Mouse (Mus musculus) heart, embryonic 14.5 days (tissue): ENCODE data around the gene Inpp5f. TPM values are rescaled to one million over a fixed set of nuclear protein-coding genes. Genes with fewer than 3 reads are reported as not detected.

Source experiments
- ATAC-seq: fragments of 200-750 bp; cut with Nextera tagmentation; 2 replicates; pipeline ENCODE4 v1.8.0; 2017; ENCODE audit warnings: low read depth, moderate TSS enrichment; ENCODE audit not compliant: insufficient number of reproducible peaks, insufficient read depth, low FRiP score
- H3K27ac ChIP-seq, 2 experiments: fragments of 200-500 bp in 1 of 2; fragments of 300-500 bp in 1 of 2; sonication (generic) in 1 of 2; replicated peaks in 1 of 2; 2 replicates each; pipeline ENCODE4 v1.5.1; 2012 to 2014; ENCODE audit warnings: low read depth in 2 of 2, low read length in 2 of 2, control low read depth in 1 of 2, mild to moderate bottlenecking in 1 of 2, mixed read lengths in 1 of 2; ENCODE audit not compliant: control insufficient read depth in 1 of 2, insufficient read depth in 1 of 2
- H3K27me3 ChIP-seq: fragments of 300-500 bp; sonication (generic); 2 replicates; pipeline ENCODE4 v1.6.1; 2014; ENCODE audit warnings: mild to moderate bottlenecking, low read length, control low read depth; ENCODE audit not compliant: control insufficient read depth, insufficient read depth
- H3K36me3 ChIP-seq: fragments of 300-500 bp; sonication (generic); 2 replicates; pipeline ENCODE4 v1.6.1; 2014; ENCODE audit warnings: mild to moderate bottlenecking, control low read depth, low read length, mixed read lengths; ENCODE audit not compliant: control insufficient read depth, insufficient read depth
- H3K4me1 ChIP-seq, 2 experiments: fragments of 200-500 bp in 1 of 2; fragments of 300-500 bp in 1 of 2; sonication (generic) in 1 of 2; 2 replicates each; pipeline ENCODE4 v1.6.1; 2012 to 2014; ENCODE audit warnings: low read length in 2 of 2, control low read depth in 1 of 2, mixed read lengths in 1 of 2; ENCODE audit not compliant: control insufficient read depth in 2 of 2, insufficient read depth in 2 of 2
- H3K4me2 ChIP-seq: fragments of 300-500 bp; sonication (generic); 2 replicates; pipeline ENCODE4 v1.6.1; 2014; ENCODE audit warnings: mild to moderate bottlenecking, low read length
- H3K4me3 ChIP-seq, 2 experiments: fragments of 200-500 bp in 1 of 2; fragments of 300-500 bp in 1 of 2; sonication (generic) in 1 of 2; 2 replicates each; pipeline ENCODE4 v1.5.1; 2012 to 2014; ENCODE audit warnings: low read length in 2 of 2, mild to moderate bottlenecking in 2 of 2, control low read depth in 1 of 2, low read depth in 1 of 2, moderate library complexity in 1 of 2; ENCODE audit not compliant: control insufficient read depth in 1 of 2, insufficient read depth in 1 of 2
- H3K9ac ChIP-seq: fragments of 300-500 bp; sonication (generic); 2 replicates; pipeline ENCODE4 v1.6.1; 2014; ENCODE audit warnings: mild to moderate bottlenecking, low read length
- H3K9me3 ChIP-seq: fragments of 300-500 bp; sonication (generic); 2 replicates; pipeline ENCODE4 v1.6.1; 2016; ENCODE audit warnings: low read length, control low read depth; ENCODE audit not compliant: control insufficient read depth
- WGBS: fragments of 180-500 bp; shearing (Covaris S2); extraction: QIAGEN DNeasy Blood & Tissue Kit; methylation state at CpG from one replicate; pipeline ENCODE4 v1.1.7; 2014; 5-methylcytosine and 5-hydroxymethylcytosine counted together
- polyA plus RNA-seq: library from polyadenylated mRNA; unstranded; fragments of >200 nt; fragmentation: Nextera tagmentation; extraction: Ambion mirVana; gene quantifications from 2 replicates; pipeline ENCODE4 v1.2.1, GENCODE M21; 2014

Gene Inpp5f
- polyA plus RNA-seq, 1 experiment from 2014 or later = 15.6 TPM

DNA sequence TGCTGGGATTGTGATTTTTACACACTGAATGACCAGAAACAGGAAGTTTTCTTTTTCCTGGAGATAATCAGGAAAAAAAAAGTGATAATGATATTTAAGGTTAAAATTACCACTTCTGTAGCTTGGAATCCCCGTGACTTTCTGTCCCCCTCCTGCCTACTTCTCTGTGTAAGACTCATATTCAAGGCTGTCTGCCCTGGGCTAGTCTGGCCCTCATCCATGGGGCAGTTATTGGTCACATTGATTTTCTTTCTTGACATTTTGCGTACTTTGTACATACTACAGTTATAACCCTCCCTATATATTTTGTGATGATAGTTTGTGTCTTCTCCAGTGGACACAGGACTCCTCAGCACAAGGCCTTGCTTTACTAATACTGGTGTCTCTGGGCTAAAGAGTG lies 2.5 kb downstream of the Inpp5f start:
- Histone ChIP-seq H3K9me3 (0 out of 2 replicates have a peak, but pooled peaks cover 2% of the 10 kb centered on the region), H3K27ac (no peak overlapping the region), H3K9ac (no peak overlapping the region), H3K4me3 (no peak overlapping the region), H3K4me2 (no peak overlapping the region), H3K36me3 (no peaks in the 10 kb centered on the region), H3K27me3 (no peaks in the 10 kb centered on the region), H3K4me1 (peaks cover 2 to 16% of the 10 kb centered on the region in 2 experiments; a peak in 3 of 4 replicates)
- no peak for ATAC-seq
- WGBS = 69% methylated on average over 2 of the region's 2 CpGs

DNA sequence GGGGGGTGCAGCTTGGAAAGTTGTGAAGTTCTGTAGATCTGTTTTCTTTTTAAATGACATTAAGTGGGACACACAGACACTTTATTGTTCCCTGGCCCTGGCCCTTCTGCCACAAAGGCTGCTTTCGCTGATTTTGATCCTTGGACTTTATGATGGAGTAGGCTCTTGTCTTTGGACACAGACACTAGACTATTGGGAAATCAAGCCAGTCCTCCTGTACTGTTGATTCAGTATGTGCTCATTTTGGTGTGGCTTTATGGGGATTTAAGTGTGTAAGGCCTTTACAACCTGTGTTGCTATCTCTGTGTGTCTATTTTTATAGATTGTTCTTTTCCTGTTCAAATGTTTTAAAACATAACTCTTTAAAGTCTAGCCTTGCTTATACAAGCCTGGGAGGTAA lies 6.5 kb downstream of the Inpp5f start:
- Histone ChIP-seq H3K27me3 (no peaks in the 10 kb centered on the region), H3K4me3 (no peak overlapping the region), H3K4me2 (no peak overlapping the region), H3K27ac (no peak overlapping the region), H3K9ac (no peak overlapping the region), H3K9me3 (no peaks in the 10 kb centered on the region), H3K4me1 (peaks cover 4 to 19% of the 10 kb centered on the region in 2 experiments), H3K36me3 (no peaks in the 10 kb centered on the region)
- WGBS = 87% methylated on average over 1 of the region's 1 CpGs
- no peak for ATAC-seq

DNA sequence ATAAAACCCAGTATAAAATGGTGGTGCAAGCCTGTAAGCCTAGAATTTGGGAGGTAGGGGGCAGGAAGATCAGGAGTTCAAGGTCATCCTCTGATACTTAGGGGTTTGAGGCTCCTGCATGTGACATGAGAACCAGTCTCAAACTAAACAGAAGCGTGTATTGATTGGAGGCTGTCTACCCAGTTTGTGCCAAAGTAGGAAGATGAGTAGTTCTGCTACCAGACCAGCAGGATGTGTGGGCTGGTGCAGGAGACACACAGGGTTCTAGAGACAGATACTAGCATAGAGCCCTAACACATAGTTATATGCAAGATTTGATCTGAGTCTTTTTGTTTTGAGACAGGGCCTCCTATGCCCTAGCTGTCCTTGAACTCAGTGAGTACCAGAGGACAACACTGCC lies 9.1 kb downstream of the Inpp5f start:
- H3K4me1 ChIP-seq = peaks cover 4 to 18% of the 10 kb centered on the region in 2 experiments
- WGBS = 93% methylated on average over 1 of the region's 1 CpGs
- no peaks in the 10 kb centered on the region for H3K36me3 ChIP-seq
- no peak overlapping the region for H3K9ac ChIP-seq
- H3K9me3 ChIP-seq = no peaks in the 10 kb centered on the region
- no peak for ATAC-seq
- H3K27me3 ChIP-seq = no peaks in the 10 kb centered on the region
- H3K27ac ChIP-seq = no peak overlapping the region
- no peak overlapping the region for H3K4me2 ChIP-seq
- no peak overlapping the region for H3K4me3 ChIP-seq

DNA sequence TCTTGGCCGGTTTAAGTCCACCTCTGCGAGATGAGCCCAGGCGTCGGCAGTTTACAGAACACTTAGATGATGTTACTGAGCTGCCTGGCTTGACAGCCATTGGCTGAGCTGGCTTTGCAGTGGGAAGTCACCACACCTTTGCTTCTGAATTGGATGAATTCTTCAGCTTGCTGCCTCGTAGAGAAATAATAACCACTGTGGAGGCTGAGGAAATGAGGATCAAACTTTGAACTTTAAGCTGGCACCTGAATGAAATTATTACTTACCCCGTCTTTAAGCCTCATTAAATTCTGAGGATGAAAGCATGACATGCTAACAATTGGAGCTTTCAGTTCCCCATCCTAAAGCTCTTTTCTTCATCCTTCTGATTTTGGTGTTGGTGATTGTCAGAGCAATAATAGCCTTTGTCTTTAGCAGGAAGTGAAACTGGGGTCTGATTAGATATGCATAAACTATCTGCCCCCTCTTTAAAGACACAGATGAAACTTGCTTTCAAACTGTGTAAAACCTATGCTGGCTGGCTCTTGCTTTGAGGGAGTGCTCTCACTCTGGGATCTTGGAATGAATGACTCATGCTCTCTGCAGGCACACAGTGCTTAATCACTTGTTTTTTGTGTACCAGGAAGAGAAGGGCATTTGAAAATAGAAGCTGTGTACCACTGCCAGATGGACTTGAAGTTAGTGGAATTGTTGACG lies 11.3 kb downstream of the Inpp5f start:
- 48% methylated on average over 7 of the region's 7 CpGs for WGBS
- H3K4me1 ChIP-seq = peaks cover 4 to 18% of the 10 kb centered on the region in 2 experiments

GRCm38 (mm10) chr7:128622994-128623393 lies 11.9 kb downstream of the Inpp5f start:
- H3K4me2 ChIP-seq = no peak overlapping the region
- no peak overlapping the region for H3K4me3 ChIP-seq
- no peak overlapping the region for H3K9ac ChIP-seq
- H3K27me3 ChIP-seq = no peaks in the 10 kb centered on the region
- WGBS = 55% methylated on average over 2 of the region's 2 CpGs
- H3K4me1 ChIP-seq = peaks cover 4 to 18% of the 10 kb centered on the region in 2 experiments
- peak overlapping the region in 1 of 2 experiments; percentile 67; a peak in 2 of 4 replicates for H3K27ac ChIP-seq
- no peaks in the 10 kb centered on the region for H3K36me3 ChIP-seq
- no peaks in the 10 kb centered on the region for H3K9me3 ChIP-seq
- ATAC-seq = no peak

More for the DNA sequence above, 11.3 kb downstream of the Inpp5f start:
- Histone ChIP-seq H3K27me3 (no peaks in the 10 kb centered on the region), H3K27ac (peak overlapping the region; percentile 63 to 67; a peak in 3 of 4 replicates), H3K36me3 (no peaks in the 10 kb centered on the region), H3K4me2 (peak overlapping the region; percentile 36), H3K9me3 (no peaks in the 10 kb centered on the region), H3K9ac (0 out of 2 replicates have a peak overlapping the region, but pooled peaks have one; percentile 21), H3K4me3 (no peak overlapping the region)
- ATAC-seq = peak; percentile 61; the same call in 1 of the 2 replicates

GRCm38 (mm10) chr7:128625382-128625781 lies 14.3 kb downstream of the Inpp5f start:
- Histone ChIP-seq H3K4me3 (no peak overlapping the region), H3K36me3 (no peaks in the 10 kb centered on the region)
- 88% methylated on average over 2 of the region's 2 CpGs for WGBS

GRCm38 (mm10) chr7:128626601-128627000 lies 15.5 kb downstream of the Inpp5f start:
- Histone ChIP-seq H3K9ac (no peak overlapping the region), H3K4me3 (no peak overlapping the region), H3K36me3 (no peaks in the 10 kb centered on the region), H3K9me3 (no peaks in the 10 kb centered on the region), H3K27me3 (no peaks in the 10 kb centered on the region), H3K4me1 (peaks cover 4 to 18% of the 10 kb centered on the region in 2 experiments), H3K27ac (no peak overlapping the region), H3K4me2 (no peak overlapping the region)
- no peak for ATAC-seq
- WGBS = 83% methylated on average over 5 of the region's 5 CpGs

More at GRCm38 (mm10) chr7:128625382-128625781, 14.3 kb downstream of the Inpp5f start:
- H3K9me3 ChIP-seq = no peaks in the 10 kb centered on the region
- no peaks in the 10 kb centered on the region for H3K27me3 ChIP-seq
- peaks cover 4 to 18% of the 10 kb centered on the region in 2 experiments for H3K4me1 ChIP-seq
- H3K4me2 ChIP-seq = no peak overlapping the region
- H3K9ac ChIP-seq = no peak overlapping the region
- H3K27ac ChIP-seq = no peak overlapping the region
- no peak for ATAC-seq
